Mouse (Mus musculus) gastrocnemius, adult 2 months (tissue): ENCODE measurements at regions not wholly inside any gene's neighbourhood (a gene's known extent, or its start where the extent isn't known, plus 50 kb on each side); places are given as distances from the start of the nearest gene placed in this dataset.

ENCODE experiments used
- DNase-seq: peaks from one replicate; pipeline ENCODE4 v3.0.0; 2022
- H3K27ac ChIP-seq: fragments of 200-600 bp; 2 replicates; pipeline ENCODE4 v1.8.1; 2022; ENCODE audit warnings: mild to moderate bottlenecking
- H3K4me3 ChIP-seq: fragments of 200-600 bp; 2 replicates; pipeline ENCODE4 v1.8.1; 2022; ENCODE audit warnings: mild to moderate bottlenecking, moderate library complexity
- CTCF ChIP-seq: fragments of 200-600 bp; IDR thresholded peaks from 2 replicates; pipeline ENCODE4 v1.8.1; 2022; ENCODE audit warnings: antibody characterized with exemption, mild to moderate bottlenecking, moderate library complexity
- intact Hi-C: fragments of 180-260 bp; cut with DNase I; formaldehyde crosslinking; loops from one replicate; pipeline ENCODE4 v1.15.1; 2025

GRCm38 (mm10) chr6:73676979-73677378 is 207.5 kb upstream of the 4931417E11Rik start:
- Histone ChIP-seq H3K27ac (no peak overlapping the region), H3K4me3 (no peak overlapping the region)
- DNase-seq = no peak
- intact Hi-C loops = no loop called here
- no peak for TF ChIP-seq CTCF

DNA sequence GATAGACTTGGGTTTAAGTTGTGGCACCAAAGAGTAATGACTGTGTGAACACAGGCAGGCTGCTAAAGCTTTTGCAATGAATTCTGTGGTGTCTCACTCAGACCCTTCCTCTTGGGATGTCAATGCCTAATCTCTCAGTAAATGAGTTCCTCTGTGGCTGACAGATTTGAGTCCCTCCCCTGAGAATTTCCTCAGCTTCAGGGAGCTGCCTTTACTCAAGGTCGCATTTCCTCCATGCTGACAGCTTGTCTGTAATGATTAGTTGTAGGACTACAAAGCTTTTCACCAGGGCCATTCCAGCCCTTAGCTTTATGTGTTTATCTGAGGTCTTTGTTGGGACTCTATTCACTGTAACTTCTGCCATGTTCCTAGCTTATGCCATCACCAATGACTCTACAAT is 199.9 kb upstream of the 4931417E11Rik start:
- no peak for TF ChIP-seq CTCF
- intact Hi-C loops = no loop called here
- DNase-seq = no peak

DNA sequence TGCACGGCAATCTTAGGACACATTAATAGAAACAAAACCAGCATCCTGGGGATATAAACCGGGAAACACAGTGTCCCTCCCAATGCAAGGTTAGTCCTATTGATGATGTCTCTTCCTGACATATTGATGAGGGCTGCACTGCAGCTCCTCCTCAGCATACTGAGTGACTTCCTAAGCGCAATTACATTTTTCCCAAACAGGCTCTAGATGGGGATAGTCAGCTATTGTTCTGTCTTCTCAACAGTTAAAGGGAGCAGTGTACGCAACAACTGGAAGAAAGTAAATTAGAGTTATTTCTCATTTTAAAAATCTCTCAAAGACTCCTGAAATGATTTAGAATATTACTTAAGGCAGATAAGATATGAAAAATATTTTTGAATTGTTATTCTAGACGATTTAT is 189.5 kb upstream of the 4931417E11Rik start:
- Histone ChIP-seq H3K27ac (no peak overlapping the region), H3K4me3 (no peak overlapping the region)
- no peak for TF ChIP-seq CTCF
- intact Hi-C loops = no loop called here
- DNase-seq = no peak

More for the DNA sequence above, 199.9 kb upstream of the 4931417E11Rik start:
- Histone ChIP-seq H3K4me3 (no peak overlapping the region), H3K27ac (no peak overlapping the region)

DNA sequence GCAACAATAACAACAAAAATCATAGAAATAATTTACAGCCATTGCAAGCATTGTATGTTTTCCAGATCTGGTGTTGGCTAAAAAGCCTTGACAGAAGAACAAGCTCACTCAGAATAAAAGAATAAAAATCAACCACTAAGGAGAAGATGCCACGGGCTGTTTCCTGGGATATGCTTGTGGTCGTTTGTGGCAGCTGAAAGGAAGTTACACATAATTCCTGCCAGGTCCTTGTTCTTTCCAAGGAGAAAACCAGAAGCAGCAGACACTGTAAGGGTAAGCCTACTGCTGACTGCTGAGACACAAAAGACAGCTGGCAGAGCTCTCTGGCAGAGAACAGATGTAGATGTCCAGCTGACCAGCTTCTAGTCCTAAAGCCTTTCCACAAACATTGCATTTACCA is 175.9 kb upstream of the 4931417E11Rik start:
- no peak for DNase-seq
- no peak overlapping the region for H3K4me3 ChIP-seq
- no peak for TF ChIP-seq CTCF
- intact Hi-C loops = no loop called here
- H3K27ac ChIP-seq = no peak overlapping the region

- no peak for TF ChIP-seq CTCF
- Histone ChIP-seq H3K4me3 (no peak overlapping the region), H3K27ac (no peak overlapping the region)
- no peak for DNase-seq
- intact Hi-C loops = no loop called here
These were observed 175.4 kb upstream of the 4931417E11Rik start for GRCm38 (mm10) chr6:73644778-73645267.

GRCm38 (mm10) chr6:73628600-73628999 is 159.1 kb upstream of the 4931417E11Rik start:
- intact Hi-C loops = no loop called here
- TF ChIP-seq CTCF = no peak
- Histone ChIP-seq H3K27ac (no peak overlapping the region), H3K4me3 (no peak overlapping the region)
- no peak for DNase-seq

GRCm38 (mm10) chr6:73626451-73626850 is 157.0 kb upstream of the 4931417E11Rik start:
- no peak for DNase-seq
- no peak overlapping the region for H3K27ac ChIP-seq
- intact Hi-C loops = no loop called here
- no peak overlapping the region for H3K4me3 ChIP-seq
- TF ChIP-seq CTCF = no peak

DNA sequence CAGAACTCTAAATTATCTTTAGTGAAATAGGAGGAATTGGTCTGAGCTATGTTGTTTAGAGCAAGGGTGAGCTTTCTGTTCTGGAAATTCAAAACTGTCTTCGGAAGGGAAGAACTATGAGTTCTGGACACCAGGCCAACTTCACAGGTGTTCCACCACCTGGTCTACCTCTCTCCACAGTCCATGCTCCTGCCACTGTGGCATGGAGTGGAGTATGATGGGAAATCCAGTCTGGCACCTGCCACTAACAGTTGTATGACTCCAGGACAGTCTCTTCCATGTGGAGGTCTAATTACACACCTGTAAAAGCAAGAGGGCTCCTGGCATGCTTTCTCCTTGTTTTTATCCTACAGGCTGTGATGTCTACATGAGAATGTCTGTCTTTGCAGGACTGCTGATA is 154.7 kb upstream of the 4931417E11Rik start:
- intact Hi-C loops = no loop called here
- TF ChIP-seq CTCF = no peak
- no peak overlapping the region for H3K27ac ChIP-seq
- no peak for DNase-seq
- no peak overlapping the region for H3K4me3 ChIP-seq

DNA sequence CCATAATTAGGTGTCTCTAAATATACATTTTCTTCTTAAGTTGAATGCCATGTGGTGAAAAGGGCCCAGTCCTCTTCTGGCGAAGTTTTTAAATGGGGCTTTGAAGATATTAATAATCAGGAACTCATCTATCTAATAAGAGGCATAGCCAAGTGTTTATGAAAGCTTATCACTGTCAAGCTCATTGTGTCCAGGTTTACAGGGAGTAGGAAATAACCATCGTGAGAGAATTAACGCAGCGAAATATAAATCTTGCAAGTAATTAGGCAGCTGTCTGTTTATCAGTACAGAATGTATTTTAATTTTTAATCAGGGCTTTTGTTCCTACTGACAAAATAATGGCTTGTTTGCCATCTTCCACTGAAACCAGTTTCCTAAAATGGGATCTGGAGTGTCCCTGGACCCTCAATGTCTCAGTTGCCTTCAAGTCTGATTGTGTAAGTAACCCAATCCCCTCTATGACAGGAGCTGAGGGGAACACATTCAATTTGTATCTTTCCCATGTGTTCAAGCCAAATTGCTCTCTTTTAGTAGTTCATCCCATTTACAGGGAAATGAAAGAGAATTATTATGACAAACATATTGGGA is 152.5 kb upstream of the 4931417E11Rik start:
- Histone ChIP-seq H3K4me3 (no peak overlapping the region), H3K27ac (no peak overlapping the region)
- TF ChIP-seq CTCF = no peak
- no peak for DNase-seq
- intact Hi-C loops = no loop called here

DNA sequence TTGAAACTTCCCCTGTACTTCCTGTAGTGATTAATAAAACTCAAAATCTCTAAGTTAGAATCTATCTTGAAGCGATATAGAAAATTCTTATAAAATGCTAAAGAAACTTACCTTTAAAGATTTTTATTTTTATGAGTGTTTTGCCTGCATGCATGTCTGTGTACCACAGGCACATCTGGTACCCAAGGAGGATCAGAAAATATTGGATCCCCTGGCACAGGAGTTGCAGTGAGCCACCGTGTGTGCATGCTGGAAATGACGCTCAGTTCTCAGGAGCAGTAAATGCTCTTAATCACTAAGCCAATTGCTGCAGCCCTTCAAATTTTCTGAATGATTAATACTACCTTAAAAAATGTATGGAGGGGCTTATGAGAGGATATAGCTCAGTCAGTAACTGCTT is 142.8 kb upstream of the 4931417E11Rik start:
- DNase-seq = no peak

GRCm38 (mm10) chr6:73611839-73612238 is 142.4 kb upstream of the 4931417E11Rik start:
- intact Hi-C loops = no loop called here
- H3K4me3 ChIP-seq = no peak overlapping the region
- H3K27ac ChIP-seq = no peak overlapping the region
- DNase-seq = no peak
- no peak for TF ChIP-seq CTCF

More for the DNA sequence above, 142.8 kb upstream of the 4931417E11Rik start:
- Histone ChIP-seq H3K27ac (no peak overlapping the region), H3K4me3 (no peak overlapping the region)
- no peak for TF ChIP-seq CTCF
- intact Hi-C loops = no loop called here

- DNase-seq = no peak
- no peak for TF ChIP-seq CTCF
- intact Hi-C loops = no loop called here
- no peak overlapping the region for H3K27ac ChIP-seq
- no peak overlapping the region for H3K4me3 ChIP-seq
These were observed 140.7 kb upstream of the 4931417E11Rik start for GRCm38 (mm10) chr6:73610048-73610624.

DNA sequence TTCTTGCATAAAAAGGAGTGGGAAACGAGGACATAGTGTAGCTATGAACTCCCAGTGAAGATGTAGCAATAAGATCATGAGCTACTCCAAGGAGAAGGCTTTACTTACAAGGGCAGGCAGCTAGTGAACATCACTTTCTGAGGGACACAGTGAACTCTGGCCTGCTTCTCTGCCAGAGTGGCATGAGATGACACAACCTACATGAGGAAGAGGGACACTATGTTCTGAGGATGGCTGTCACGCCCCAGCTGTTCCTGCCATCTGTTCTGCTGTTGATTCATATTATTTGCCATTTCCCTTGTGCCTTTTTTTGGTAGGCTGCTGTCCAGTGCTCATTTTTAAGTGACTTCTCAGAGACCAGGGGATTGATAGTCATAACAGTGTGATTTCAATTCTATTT is 118.2 kb upstream of the 4931417E11Rik start:
- H3K4me3 ChIP-seq = no peak overlapping the region
- DNase-seq = no peak
- intact Hi-C loops = no loop called here
- H3K27ac ChIP-seq = no peak overlapping the region
- no peak for TF ChIP-seq CTCF

DNA sequence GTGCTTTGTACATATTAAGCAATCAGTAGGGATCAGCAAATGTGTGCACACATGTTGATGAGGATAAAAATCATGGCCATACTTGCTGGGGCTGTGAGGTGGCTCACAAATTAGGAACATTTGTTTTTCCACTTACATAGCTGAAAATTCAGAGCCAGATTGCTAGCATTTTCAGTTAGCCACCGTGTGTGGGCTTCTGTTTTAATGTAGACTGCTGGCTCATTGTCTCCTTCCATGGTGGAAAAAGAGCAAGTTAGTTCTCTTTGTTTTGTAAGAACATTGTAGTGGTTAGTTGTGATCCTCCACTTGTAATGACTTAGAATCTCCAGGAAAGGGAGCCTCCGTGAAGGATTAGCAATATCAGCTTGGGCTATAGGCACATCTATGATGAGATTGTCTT is 107.2 kb upstream of the 4931417E11Rik start:
- DNase-seq = no peak
- intact Hi-C loops = no loop called here
- TF ChIP-seq CTCF = no peak
- no peak overlapping the region for H3K27ac ChIP-seq
- H3K4me3 ChIP-seq = no peak overlapping the region
